Mouse (Mus musculus): ENCODE results near the gene Zfp260. TPM values are rescaled to one million over a fixed set of nuclear protein-coding genes. Genes with fewer than 3 reads are reported as not detected.
A peak's percentile ranks its signal among the peaks of the same experiment; 100 is the strongest.

Gene Zfp260
- 10 to 100 TPM; 71.7 to 72.1 TPM for total RNA-seq (2021)
- long read RNA-seq, experiment 1, full-length matches to known transcripts = 64 of 75 reads
- long read RNA-seq, experiment 1, partial matches to known transcripts = 7 of 75 reads
- long read RNA-seq, experiment 1, other reads (novel, unspliced or antisense) = 4 of 75 reads
- long read RNA-seq, experiment 2, full-length matches to known transcripts = 46 of 56 reads
- long read RNA-seq, experiment 2, partial matches to known transcripts = 9 of 56 reads
- long read RNA-seq, experiment 2, other reads (novel, unspliced or antisense) = 1 of 56 reads

DNA sequence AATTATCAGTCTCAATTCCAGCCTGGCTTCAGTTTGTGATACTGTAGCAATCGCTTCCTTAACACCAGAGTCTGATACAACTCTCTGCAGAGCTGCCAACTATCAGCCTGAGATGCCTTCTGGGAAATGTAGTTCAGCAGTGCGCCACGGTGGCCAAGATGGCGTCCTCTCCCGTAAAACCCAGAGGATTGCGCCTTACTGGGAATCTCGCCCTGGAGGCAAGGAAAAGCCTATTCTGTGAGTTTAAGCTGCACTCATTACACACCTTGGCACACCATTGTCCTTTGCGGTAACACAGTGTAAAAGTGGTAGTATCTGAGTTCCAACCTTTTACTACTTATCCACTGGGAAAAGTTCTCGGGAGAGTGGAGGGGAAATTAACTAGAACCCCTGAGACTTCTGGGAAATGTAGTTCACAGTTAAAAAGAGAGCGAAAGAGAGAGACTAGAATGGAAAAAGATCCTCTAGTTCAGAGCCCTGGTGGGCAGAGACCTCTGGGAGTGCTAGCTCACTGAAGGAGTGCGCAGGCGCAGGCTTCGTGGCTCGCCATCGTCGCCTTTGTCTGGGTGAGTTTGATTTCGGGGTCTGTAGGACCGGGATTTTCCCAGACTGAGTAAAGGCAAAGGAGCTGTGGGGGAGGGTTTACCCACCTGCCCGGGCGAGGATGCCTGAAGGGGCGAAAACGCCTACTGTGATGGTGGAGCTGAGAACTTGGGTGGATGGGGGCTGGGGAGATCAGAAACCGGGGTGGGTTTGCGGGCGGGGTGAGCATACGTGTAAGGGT, at the start of gene Zfp260:
TSS of gene Zfp260 (plus strand) at position 132 of the 784 bp plus-strand sequence.
- peak; percentile 21 for TF ChIP-seq CTCF (IDR thresholded peaks at IDR 0.05)
- intact Hi-C loops (cut with DNase I) = loop anchor here (5.0 kb wide), 2 partner anchors 122 to 143 kb away; partner anchors contain the start of gene Zfp74
- Histone ChIP-seq H3K4me3 (peak within 1 kb of the TSS; percentile 58), H3K27ac (peak within 1 kb of the TSS; percentile 95)
- peak; percentile 86 for DNase-seq (ENCODE audit: extremely low spot score in 1 of 2, low spot score in 2 of 2)

DNA sequence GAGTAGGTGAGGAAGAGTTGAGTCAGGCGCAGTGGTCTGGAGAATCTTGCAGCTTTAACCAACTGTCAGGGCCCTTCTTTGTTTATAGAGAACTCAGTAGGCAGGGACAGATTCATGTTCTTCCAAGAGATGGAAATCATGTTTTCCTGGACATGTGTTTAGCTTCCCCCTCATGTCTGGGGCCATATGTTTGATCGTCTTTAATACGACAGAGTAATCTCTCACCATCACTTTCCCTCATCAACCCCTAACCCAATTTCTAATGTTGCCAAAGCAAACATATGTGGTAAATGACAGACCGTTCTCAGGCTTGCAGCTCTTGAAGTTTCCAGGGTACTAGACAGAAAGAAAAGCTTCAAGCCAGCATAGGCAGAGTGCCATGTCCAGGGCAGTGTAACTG, 46.5 kb upstream of the Zfp260 start:
- intact Hi-C loops (cut with DNase I) = no loop called here

GRCm38 (mm10) chr7:30050882-30051548, 43.6 kb upstream of the Zfp260 start, which contains the start of gene Zfp14:
Gene Zfp14, minus strand, starts transcription at chr7:30051380.
- intact Hi-C loops (cut with DNase I) = loop anchor here (1.0 to 2.0 kb wide), 2 partner anchors 39 to 98 kb away; partner anchors contain the start of genes Gm26920 and Zfp566
- peak within 1 kb of the TSS; percentile 78 for H3K27ac ChIP-seq
- TF ChIP-seq CTCF (IDR thresholded peaks at IDR 0.05) = no peak
- H3K4me3 ChIP-seq = peak within 1 kb of the TSS; percentile 85
- peak; percentile 89 to 93 for DNase-seq (ENCODE audit: extremely low spot score in 1 of 2, low spot score in 2 of 2)

More for the DNA sequence above, 46.5 kb upstream of the Zfp260 start:
- no peak overlapping the region for H3K27ac ChIP-seq
- no peak overlapping the region for H3K4me3 ChIP-seq
- no peak for DNase-seq (ENCODE audit: extremely low spot score in 1 of 2, low spot score in 2 of 2)
- no peak for TF ChIP-seq CTCF (IDR thresholded peaks at IDR 0.05)

GRCm38 (mm10) chr7:30053591-30053990, 41.0 kb upstream of the Zfp260 start:
- intact Hi-C loops (cut with DNase I) = no loop called here
- DNase-seq (ENCODE audit: extremely low spot score in 1 of 2, low spot score in 2 of 2) = no peak
- Histone ChIP-seq H3K4me3 (no peak overlapping the region), H3K27ac (peak overlapping the region; percentile 17; the same call in 1 of the 2 replicates)
- no peak for TF ChIP-seq CTCF (IDR thresholded peaks at IDR 0.05)

- Histone ChIP-seq H3K4me3 (no peak overlapping the region), H3K27ac (no peak overlapping the region)
- intact Hi-C loops (cut with DNase I) = no loop called here
- DNase-seq (ENCODE audit: extremely low spot score in 1 of 2, low spot score in 2 of 2) = no peak
- no peak for TF ChIP-seq CTCF (IDR thresholded peaks at IDR 0.05)
These were observed 34.2 kb upstream of the Zfp260 start for GRCm38 (mm10) chr7:30060341-30060740.

GRCm38 (mm10) chr7:30062478-30062877, 32.1 kb upstream of the Zfp260 start:
- DNase-seq (ENCODE audit: extremely low spot score in 1 of 2, low spot score in 2 of 2) = no peak
- intact Hi-C loops (cut with DNase I) = no loop called here
- no peak overlapping the region for H3K27ac ChIP-seq
- peak; percentile 43 for TF ChIP-seq CTCF (IDR thresholded peaks at IDR 0.05)
- H3K4me3 ChIP-seq = no peak overlapping the region

- Histone ChIP-seq H3K4me3 (no peak overlapping the region), H3K27ac (no peak overlapping the region)
- TF ChIP-seq CTCF (IDR thresholded peaks at IDR 0.05) = peak; percentile 48
- intact Hi-C loops (cut with DNase I) = no loop called here
- no peak for DNase-seq (ENCODE audit: extremely low spot score in 1 of 2, low spot score in 2 of 2)
These were observed 30.0 kb upstream of the Zfp260 start for GRCm38 (mm10) chr7:30064622-30065021.

- peak within 1 kb of the TSS; percentile 87 for H3K27ac ChIP-seq
- intact Hi-C loops (cut with DNase I) = no loop called here
- H3K4me3 ChIP-seq = peak within 1 kb of the TSS; percentile 67
- no peak for TF ChIP-seq CTCF (IDR thresholded peaks at IDR 0.05)
- peak; percentile 82 for DNase-seq (ENCODE audit: extremely low spot score in 1 of 2, low spot score in 2 of 2)
These were observed 22.2 kb upstream of the Zfp260 start, which contains the start of gene Zfp82 for GRCm38 (mm10) chr7:30072146-30073028. Gene Zfp82, minus strand, starts transcription at chr7:30072900.

- DNase-seq (ENCODE audit: extremely low spot score in 1 of 2, low spot score in 2 of 2) = peak; percentile 42 to 44
- TF ChIP-seq CTCF (IDR thresholded peaks at IDR 0.05) = no peak
- Histone ChIP-seq H3K27ac (no peak overlapping the region), H3K4me3 (no peak overlapping the region)
- intact Hi-C loops (cut with DNase I) = loop anchor here (5.0 kb wide), 1 partner anchor 74 kb away; no protein-coding TSS in a partner anchor
These were observed 8.1 kb upstream of the Zfp260 start for GRCm38 (mm10) chr7:30086524-30086923.

DNA sequence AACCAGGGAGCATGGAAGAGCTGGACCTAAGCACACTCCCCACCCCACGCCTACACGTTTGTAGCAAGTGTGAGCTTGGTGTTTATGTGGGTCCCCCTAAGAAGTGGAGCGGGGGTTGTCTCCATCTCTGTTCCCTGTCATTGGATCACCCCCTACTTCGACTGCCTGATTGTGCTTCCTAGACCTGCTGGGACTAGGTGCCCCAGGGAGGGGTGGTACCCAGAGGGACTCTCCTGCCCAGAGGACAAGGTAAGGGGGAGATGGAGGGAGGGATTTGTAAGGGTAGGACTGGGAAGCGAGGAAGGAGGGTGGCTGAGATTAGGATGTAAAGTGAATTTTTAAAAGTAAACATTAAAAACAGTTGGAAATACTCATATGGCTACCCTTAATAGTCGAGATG, 5.2 kb upstream of the Zfp260 start:
- no peak for DNase-seq (ENCODE audit: extremely low spot score in 1 of 2, low spot score in 2 of 2)
- H3K27ac ChIP-seq = no peak overlapping the region
- H3K4me3 ChIP-seq = peak overlapping the region; percentile 60
- no peak for TF ChIP-seq CTCF (IDR thresholded peaks at IDR 0.05)
- intact Hi-C loops (cut with DNase I) = loop anchor here (5.0 kb wide), 1 partner anchor 77 kb away; no protein-coding TSS in a partner anchor
